Mouse (Mus musculus) heart, embryonic 13.5 days (tissue): ENCODE results near the gene Ypel2. TPM values are rescaled to one million over a fixed set of nuclear protein-coding genes. Genes with fewer than 3 reads are reported as not detected.

ENCODE experiments used
- ATAC-seq: fragments of 200-750 bp; cut with Nextera tagmentation; 2 replicates; pipeline ENCODE4 v1.8.0; 2017; ENCODE audit warnings: moderate TSS enrichment; ENCODE audit not compliant: insufficient number of reproducible peaks, low FRiP score, low TSS enrichment; ENCODE audit errors: extremely low read depth
- H3K27ac ChIP-seq: fragments of 300-500 bp; sonication (generic); replicated peaks from 2 replicates; pipeline ENCODE4 v1.5.1; 2015; ENCODE audit warnings: moderate library complexity, mild to moderate bottlenecking, inconsistent platforms
- H3K27me3 ChIP-seq: fragments of 300-500 bp; sonication (generic); replicated peaks from 2 replicates; pipeline ENCODE4 v1.6.1; 2015; ENCODE audit warnings: mild to moderate bottlenecking, inconsistent platforms
- H3K36me3 ChIP-seq: fragments of 300-500 bp; sonication (generic); 2 replicates; pipeline ENCODE4 v1.6.1; 2015; ENCODE audit warnings: mild to moderate bottlenecking, inconsistent platforms
- H3K4me1 ChIP-seq: fragments of 300-500 bp; sonication (generic); 2 replicates; pipeline ENCODE4 v1.6.1; 2015; ENCODE audit warnings: inconsistent platforms
- H3K4me2 ChIP-seq: fragments of 300-500 bp; sonication (generic); 2 replicates; pipeline ENCODE4 v1.6.1; 2015; ENCODE audit warnings: inconsistent platforms, mild to moderate bottlenecking, moderate library complexity
- H3K4me3 ChIP-seq: fragments of 300-500 bp; sonication (generic); 2 replicates; pipeline ENCODE4 v1.5.1; 2015; ENCODE audit warnings: moderate library complexity, mild to moderate bottlenecking, inconsistent platforms
- H3K9ac ChIP-seq: fragments of 300-500 bp; sonication (generic); 2 replicates; pipeline ENCODE4 v1.6.1; 2015; ENCODE audit warnings: inconsistent platforms, mild to moderate bottlenecking, moderate library complexity
- H3K9me3 ChIP-seq: fragments of 300-500 bp; sonication (generic); 2 replicates; pipeline ENCODE4 v1.6.1; 2016; ENCODE audit warnings: inconsistent platforms
- WGBS: fragments of 180-500 bp; shearing (Covaris S2); methylation state at CpG from one replicate; pipeline ENCODE4 v1.1.7; 2015; ENCODE audit warnings: mixed read lengths; 5-methylcytosine and 5-hydroxymethylcytosine counted together
- polyA plus RNA-seq: library from polyadenylated mRNA; unstranded; fragments of >200 nt; fragmentation: Nextera tagmentation; extraction: Ambion mirVana; gene quantifications from 2 replicates; pipeline ENCODE4 v1.2.1, GENCODE M21; 2015

The Ypel2 gene
- polyA plus RNA-seq, 1 experiment from 2014 or later = 18.1 TPM

DNA sequence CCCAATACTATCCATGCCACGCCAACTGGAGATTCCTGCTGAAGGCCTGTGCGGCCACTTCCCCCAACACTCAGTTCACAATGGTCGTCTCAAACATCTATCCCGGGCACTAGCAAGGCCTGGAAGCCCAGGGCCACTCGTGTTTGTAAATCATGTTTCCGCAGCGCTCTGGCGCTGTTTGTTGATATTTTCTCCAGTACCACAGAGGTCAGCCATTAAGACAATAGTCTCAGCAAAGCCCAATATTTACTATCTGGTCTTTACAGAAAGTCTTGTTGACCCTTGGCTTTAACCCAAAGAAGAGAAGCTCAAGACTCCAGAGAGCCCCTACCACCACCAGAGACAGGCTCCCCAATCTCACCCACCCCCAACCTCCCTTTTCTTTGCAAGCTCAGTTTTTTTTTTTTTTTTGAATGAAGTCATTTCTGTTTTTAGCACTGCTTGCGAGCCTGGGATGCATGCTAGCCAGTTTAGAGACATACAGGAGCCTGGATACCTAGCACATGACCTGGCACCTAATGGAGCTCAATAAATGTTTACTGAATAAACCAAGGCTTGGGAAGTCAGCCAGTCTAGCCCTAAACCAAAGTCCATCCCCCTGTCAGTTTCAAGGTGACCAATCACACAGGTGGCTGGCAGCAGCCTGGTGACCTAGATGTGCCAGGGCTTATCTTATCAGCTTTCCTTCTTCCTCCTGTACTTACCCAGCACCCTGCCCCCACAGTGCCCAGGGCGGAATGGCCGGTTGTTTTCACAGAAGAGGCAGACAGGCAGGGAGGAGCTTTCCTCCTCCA lies 31.8 kb downstream of the Ypel2 start:
- peak; percentile 28; the same call in 1 of the 2 replicates for ATAC-seq
- H3K9ac ChIP-seq = peak overlapping the region; percentile 65
- H3K4me3 ChIP-seq = no peak overlapping the region
- H3K4me2 ChIP-seq = peak overlapping the region; percentile 55
- peaks cover 98% of the 10 kb centered on the region for H3K4me1 ChIP-seq
- peak overlapping the region; percentile 95 for H3K27ac ChIP-seq
- no peaks in the 10 kb centered on the region for H3K9me3 ChIP-seq
- 46% methylated on average over 11 of the region's 11 CpGs for WGBS
- H3K36me3 ChIP-seq = peaks cover 13% of the 10 kb centered on the region; the same call in 1 of the 2 replicates
- H3K27me3 ChIP-seq = no peaks in the 10 kb centered on the region

DNA sequence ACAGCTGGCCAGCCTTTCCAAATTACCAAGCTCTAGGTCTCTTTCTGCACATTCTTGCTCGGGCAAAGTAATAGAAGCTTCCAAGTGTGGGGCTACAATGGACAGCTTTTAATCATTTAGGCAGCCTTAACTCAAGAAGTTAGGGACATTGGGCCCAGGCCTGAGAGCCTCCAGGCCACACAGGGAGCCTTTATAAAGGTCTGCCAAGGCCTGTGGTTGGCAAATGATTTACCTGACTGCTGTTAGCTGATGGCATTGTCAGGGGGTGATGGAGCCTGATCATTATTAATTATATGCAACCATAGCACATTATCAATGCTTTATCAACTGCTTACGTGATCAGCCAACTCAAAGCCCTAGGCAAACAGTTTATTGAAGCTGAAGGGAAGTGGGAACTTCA lies 33.2 kb downstream of the Ypel2 start:
- WGBS = 62% methylated on average over 2 of the region's 2 CpGs
- no peaks in the 10 kb centered on the region for H3K27me3 ChIP-seq
- H3K4me3 ChIP-seq = no peak overlapping the region
- H3K4me2 ChIP-seq = no peak overlapping the region
- peaks cover 3% of the 10 kb centered on the region; the same call in 1 of the 2 replicates for H3K36me3 ChIP-seq
- ATAC-seq = no peak
- H3K27ac ChIP-seq = peak overlapping the region; percentile 95
- H3K9ac ChIP-seq = peak overlapping the region; percentile 71; the same call in 1 of the 2 replicates
- no peaks in the 10 kb centered on the region for H3K9me3 ChIP-seq
- peaks cover 99% of the 10 kb centered on the region for H3K4me1 ChIP-seq

DNA sequence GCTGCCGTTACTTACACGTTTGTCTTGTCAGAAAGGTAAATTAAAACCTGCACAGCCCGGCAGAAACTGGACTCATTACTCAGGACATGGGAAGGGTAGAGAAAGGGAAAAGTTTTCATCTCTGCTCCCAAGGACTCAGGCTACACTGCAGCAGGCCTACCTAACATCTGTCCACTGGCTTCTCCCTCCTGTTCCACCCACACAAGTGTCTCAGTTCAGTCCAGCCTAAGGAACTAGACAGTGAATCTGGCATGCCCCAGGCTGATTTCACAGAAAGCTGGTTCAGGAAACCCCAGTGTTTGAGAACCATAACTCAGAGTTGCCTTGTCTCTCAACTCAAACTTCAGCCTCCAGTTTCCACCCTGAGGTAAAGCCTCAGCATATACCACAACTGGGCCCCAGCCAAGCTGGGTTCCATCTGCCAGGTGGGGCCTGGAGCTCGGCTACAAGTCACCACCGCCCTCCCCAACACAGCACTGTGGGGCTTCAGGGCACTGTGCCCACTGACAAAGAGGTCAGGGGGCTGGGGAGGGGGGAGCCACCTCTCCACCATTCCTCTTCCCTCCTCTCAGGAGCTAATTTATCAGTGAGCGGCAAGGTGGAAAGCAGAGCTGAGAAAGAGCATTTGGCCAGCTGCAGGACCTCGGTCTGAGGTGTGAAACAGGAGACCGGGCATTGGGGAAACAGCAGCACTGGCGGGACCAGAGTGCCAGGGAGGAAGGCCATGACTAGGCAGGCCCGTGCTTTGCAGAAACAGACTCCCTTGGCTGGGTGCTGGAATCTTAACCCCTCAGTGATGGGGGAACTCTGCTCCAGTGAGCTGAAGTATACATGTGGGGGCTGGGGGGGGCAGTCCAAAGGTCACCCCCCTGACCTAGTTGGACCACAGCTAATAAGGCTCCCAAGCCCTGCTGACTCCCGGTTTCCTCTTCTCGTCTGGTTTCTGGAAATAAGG lies 34.5 kb downstream of the Ypel2 start:
- Histone ChIP-seq H3K9ac (peak overlapping the region; percentile 71), H3K9me3 (no peaks in the 10 kb centered on the region), H3K27me3 (no peaks in the 10 kb centered on the region), H3K4me3 (no peak overlapping the region), H3K27ac (peak overlapping the region; percentile 95), H3K36me3 (no peaks in the 10 kb centered on the region), H3K4me2 (peak overlapping the region; percentile 33), H3K4me1 (peaks cover 99% of the 10 kb centered on the region)
- ATAC-seq = no peak
- 30% methylated on average over 12 of the region's 12 CpGs for WGBS

DNA sequence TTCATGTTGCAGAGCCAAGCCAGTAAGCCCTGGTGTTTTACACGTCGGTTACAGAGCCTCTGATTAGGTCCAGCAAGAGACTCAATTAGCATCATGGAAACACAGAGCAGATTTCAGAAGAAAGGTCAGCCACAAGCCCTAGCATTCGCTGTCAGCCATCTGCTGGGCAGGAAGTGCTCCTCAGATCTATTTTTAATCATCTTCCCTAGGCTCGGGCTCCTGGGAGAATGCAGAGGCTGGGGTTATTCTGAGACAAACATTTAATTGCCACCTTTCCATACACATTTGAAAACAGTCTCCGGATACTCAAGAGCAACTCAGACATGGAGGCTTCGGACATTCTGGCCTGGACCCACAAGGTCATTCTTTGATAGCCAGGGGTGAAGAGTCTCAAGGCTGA lies 35.3 kb downstream of the Ypel2 start:
- 10% methylated on average over 6 of the region's 6 CpGs for WGBS

DNA sequence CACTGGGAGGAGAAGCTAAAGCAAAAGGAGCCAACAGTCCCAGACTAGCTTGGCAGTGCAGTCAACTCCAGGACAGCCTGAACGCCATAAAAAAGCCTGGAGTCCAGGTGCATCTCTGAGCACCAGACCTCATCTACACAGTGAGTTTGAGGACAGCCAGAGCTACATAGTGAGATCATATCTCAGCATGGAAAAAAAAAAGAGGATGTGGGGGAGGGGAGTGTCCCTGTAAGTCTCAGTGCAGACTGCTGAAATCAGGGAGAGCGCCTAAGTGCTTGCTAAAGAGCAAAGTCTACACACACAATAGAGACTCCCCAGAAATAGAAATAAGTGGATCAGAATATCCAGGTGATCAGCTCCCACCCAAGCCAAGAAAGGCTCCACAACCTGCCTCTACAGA lies 37.1 kb downstream of the Ypel2 start:
- Histone ChIP-seq H3K27ac (peak overlapping the region; percentile 95), H3K27me3 (no peaks in the 10 kb centered on the region), H3K4me3 (no peak overlapping the region), H3K9ac (peak overlapping the region; percentile 58), H3K4me2 (0 out of 2 replicates have a peak overlapping the region, but pooled peaks have one; percentile 9), H3K4me1 (peaks cover 97% of the 10 kb centered on the region), H3K36me3 (peaks cover 6% of the 10 kb centered on the region), H3K9me3 (no peaks in the 10 kb centered on the region)
- 19% methylated on average over 2 of the region's 2 CpGs for WGBS
- no peak for ATAC-seq

More for the DNA sequence above, 35.3 kb downstream of the Ypel2 start:
- Histone ChIP-seq H3K4me2 (peak overlapping the region; percentile 33), H3K4me1 (peaks cover 97% of the 10 kb centered on the region), H3K9me3 (no peaks in the 10 kb centered on the region), H3K9ac (peak overlapping the region; percentile 71), H3K27ac (peak overlapping the region; percentile 95), H3K27me3 (no peaks in the 10 kb centered on the region), H3K36me3 (no peaks in the 10 kb centered on the region), H3K4me3 (no peak overlapping the region)
- no peak for ATAC-seq

DNA sequence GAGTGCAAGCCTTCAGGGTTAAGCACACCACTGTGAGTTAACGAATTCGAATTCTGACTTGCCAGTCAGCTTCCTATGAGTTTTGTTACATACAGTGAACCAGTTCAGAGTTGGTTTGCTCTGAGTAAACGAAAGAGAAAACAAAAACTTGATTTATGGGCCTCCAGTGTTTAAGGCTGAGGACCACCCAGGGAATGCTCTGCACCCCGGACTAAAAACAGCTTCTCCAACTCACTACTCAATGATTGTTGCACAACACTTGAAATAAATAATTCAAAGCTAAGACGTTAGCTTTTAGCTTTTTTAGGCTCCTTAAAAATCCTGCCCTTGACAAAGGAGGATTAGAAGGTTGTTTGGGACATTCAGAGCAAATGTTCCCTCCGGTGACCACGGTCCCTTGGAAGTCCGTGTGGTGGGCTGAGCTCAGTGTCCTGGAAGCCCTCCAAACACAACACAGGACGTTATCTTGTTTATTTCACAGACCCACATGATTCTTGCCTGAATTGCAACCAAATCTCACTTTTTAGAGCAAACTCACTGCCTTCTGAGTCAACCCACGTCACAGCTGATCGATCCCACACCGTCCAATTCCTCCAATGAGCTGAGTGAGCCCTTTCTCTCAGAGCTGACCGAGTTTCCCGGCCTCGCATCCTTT lies 38.8 kb downstream of the Ypel2 start:
- no peak for ATAC-seq
- peak overlapping the region; percentile 8; the same call in 1 of the 2 replicates for H3K9ac ChIP-seq
- H3K36me3 ChIP-seq = peaks cover 15% of the 10 kb centered on the region
- H3K4me2 ChIP-seq = peak overlapping the region; percentile 18; the same call in 1 of the 2 replicates
- H3K4me1 ChIP-seq = peaks cover 97% of the 10 kb centered on the region
- no peak overlapping the region for H3K4me3 ChIP-seq
- H3K27ac ChIP-seq = peak overlapping the region; percentile 46
- H3K9me3 ChIP-seq = no peaks in the 10 kb centered on the region
- 61% methylated on average over 15 of the region's 15 CpGs for WGBS
- no peaks in the 10 kb centered on the region for H3K27me3 ChIP-seq

DNA sequence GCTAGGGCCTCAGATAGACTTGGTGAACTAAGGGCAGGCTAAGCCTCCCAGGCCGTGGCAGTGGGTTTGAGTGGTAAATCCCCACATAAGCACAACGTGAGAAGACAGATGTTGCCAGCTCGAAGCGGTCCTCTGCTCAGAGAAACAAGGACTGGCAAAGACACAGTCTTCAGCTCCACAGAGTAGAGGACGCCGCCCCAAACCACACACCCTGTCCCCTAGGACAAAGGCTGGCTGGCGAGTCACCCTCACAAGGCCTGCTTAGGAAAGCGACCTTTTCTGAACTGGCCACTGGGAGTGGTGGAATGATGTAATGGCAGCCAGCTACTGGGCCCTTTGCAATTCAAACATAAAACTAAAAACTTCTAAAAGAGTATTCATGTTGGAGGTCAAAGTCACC lies 40.4 kb downstream of the Ypel2 start:
- Histone ChIP-seq H3K27ac (peak overlapping the region; percentile 56), H3K9me3 (no peaks in the 10 kb centered on the region), H3K27me3 (no peaks in the 10 kb centered on the region), H3K4me3 (no peak overlapping the region), H3K4me1 (peaks cover 84% of the 10 kb centered on the region), H3K9ac (no peak overlapping the region), H3K4me2 (no peak overlapping the region), H3K36me3 (peaks cover 24% of the 10 kb centered on the region)
- WGBS = 72% methylated on average over 8 of the region's 8 CpGs
- ATAC-seq = no peak

DNA sequence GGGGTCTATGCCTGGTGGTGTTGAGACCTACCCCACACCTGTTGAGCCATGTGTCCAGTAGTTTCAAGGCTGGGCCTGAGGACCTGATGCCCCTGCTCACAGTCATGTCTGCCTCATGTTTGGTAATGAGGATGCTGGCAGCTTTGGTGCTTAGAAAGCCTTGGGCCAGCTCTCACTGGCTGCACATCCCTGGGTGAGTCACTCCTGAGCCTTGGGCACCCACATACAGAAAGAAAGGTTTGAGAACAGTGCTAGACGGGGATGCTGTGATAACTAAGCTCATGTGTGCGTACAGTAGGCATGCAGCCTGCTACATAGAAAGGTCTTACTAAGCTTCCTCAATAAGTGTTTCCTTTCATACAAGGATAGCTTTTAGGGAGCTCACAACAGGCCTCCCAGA lies 40.8 kb downstream of the Ypel2 start:
- H3K4me3 ChIP-seq = no peak overlapping the region
- 86% methylated on average over 2 of the region's 2 CpGs for WGBS
- H3K4me2 ChIP-seq = no peak overlapping the region
- peak overlapping the region; percentile 56 for H3K27ac ChIP-seq
- ATAC-seq = no peak
- H3K36me3 ChIP-seq = peaks cover 28% of the 10 kb centered on the region
- no peak overlapping the region for H3K9ac ChIP-seq
- peaks cover 80% of the 10 kb centered on the region for H3K4me1 ChIP-seq
- no peaks in the 10 kb centered on the region for H3K9me3 ChIP-seq
- H3K27me3 ChIP-seq = no peaks in the 10 kb centered on the region

DNA sequence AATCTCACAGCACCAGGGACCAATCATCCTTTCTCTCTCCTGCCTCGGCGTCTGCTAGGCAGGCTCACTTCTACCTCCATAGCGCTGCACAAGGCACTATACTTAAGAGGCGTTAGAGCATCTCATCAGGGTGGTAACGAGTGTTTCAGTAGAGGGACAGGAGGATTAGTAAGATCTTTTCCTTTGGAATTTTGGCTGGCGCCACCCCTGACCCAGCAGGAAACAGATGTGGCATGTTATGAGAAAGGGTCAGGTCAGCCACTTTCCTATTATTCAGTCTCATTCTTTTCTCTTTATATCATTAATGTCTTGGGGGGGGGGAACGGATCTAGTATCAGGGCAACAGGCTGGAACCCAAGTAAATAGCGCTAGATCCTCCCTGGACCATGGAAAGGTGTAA lies 41.8 kb downstream of the Ypel2 start:
- no peak overlapping the region for H3K9ac ChIP-seq
- WGBS = 73% methylated on average over 8 of the region's 8 CpGs
- H3K9me3 ChIP-seq = no peaks in the 10 kb centered on the region
- no peak overlapping the region for H3K4me2 ChIP-seq
- H3K27ac ChIP-seq = peak overlapping the region; percentile 56; the same call in 1 of the 2 replicates
- no peaks in the 10 kb centered on the region for H3K27me3 ChIP-seq
- H3K4me3 ChIP-seq = no peak overlapping the region
- H3K4me1 ChIP-seq = peaks cover 79% of the 10 kb centered on the region
- peaks cover 31% of the 10 kb centered on the region for H3K36me3 ChIP-seq
- no peak for ATAC-seq

DNA sequence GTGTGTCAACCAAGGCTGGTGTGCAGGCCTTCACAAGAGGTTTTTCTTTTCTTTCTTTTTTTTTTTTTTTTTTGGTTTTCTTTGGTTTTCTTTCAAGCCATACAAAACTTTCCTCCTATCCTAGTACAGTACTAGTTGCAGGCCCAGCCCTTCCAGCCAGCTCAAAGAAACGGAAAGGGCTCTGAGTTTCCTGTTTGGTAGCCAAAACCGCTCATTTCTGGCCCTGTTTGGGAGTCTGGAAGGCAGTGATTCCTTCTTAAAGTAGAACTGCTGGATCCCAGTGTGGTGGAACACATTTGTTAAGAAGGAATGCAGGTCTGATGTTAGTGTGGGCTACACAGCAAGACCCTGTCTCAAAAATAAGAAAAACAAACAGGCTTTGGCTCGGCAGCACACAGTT lies 43.0 kb downstream of the Ypel2 start:
- Histone ChIP-seq H3K4me1 (peaks cover 79% of the 10 kb centered on the region), H3K9ac (peak overlapping the region; percentile 55)
- no peak for ATAC-seq

More for the DNA sequence above, 43.0 kb downstream of the Ypel2 start:
- Histone ChIP-seq H3K36me3 (peaks cover 31% of the 10 kb centered on the region), H3K27me3 (no peaks in the 10 kb centered on the region), H3K9me3 (no peaks in the 10 kb centered on the region), H3K4me3 (no peak overlapping the region), H3K4me2 (no peak overlapping the region), H3K27ac (peak overlapping the region; percentile 86)
- WGBS = 52% methylated on average over 3 of the region's 3 CpGs
